Mouse (Mus musculus) layer of hippocampus, postnatal 25 days (tissue): ENCODE measurements around the gene Tmem175. TPM values are rescaled to one million over a fixed set of nuclear protein-coding genes. Genes with fewer than 3 reads are reported as not detected.
"Not testable (repeated sequence)": the region's sequence is repeated elsewhere in the genome, so short reads cannot be mapped to it uniquely, and the experiment has no call there.

ENCODE experiments used
- DNase-seq, 2 experiments: peaks; one replicate each; pipeline ENCODE4 v3.0.0; 2022; ENCODE audit warnings: mixed read lengths in 2 of 2, low spot score in 1 of 2; ENCODE audit errors: extremely low spot score in 1 of 2
- total RNA-seq, 2 experiments: library from RNA; stranded (reverse); gene quantifications; 2 replicates each; pipeline ENCODE4 v1.2.3; 2021

Gene Tmem175
- 10 to 100 TPM; 39.6 to 47.4 TPM for total RNA-seq

DNA sequence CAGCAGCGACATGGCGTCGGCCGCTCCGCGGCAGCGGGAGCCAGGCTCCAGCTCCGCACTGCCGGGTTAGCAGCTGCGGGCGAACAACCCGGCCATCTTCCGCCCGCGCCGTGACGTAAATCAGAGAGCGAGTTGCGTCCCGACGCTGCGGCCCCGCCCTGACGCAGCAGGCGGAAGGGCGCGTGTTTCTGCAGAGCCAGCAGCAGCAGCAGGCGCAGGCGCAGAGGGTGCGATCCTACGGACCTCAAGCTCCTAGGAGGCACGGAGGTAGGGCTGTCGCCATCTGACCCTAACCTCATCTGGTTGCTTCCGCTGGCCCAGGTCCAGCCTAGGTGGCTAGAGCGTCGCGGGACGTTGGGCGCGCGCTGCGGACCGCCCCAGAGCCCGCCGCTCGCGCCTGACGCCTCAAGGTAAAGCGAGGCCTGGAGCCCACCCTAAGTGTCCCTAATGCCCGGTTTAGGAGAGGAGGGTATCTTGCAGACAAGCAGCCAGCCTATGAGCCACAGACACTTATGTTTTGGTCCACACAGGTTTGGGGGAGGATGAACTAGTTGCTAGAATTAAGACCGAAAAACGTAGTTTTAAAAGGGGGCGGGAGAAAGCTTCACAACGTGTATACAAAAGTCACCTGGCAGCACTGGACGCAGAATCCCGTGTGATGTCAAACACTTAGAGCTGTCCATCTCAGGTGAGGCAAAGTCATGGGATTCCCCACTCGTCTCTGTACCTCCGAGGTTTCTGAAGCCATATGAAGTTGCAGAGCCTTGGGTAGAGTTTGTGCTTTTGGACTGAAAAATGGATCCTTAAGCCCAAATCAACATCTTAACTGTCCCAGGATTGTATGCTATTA lies at the start of gene Tmem175, which contains the start of gene Gak:
Gene Tmem175, plus strand, starts transcription at position 137 of the 850 bp plus-strand sequence.
Gene Gak, minus strand, starts transcription at position 122 of the 850 bp plus-strand sequence.
- DNase-seq, result peak; percentile 82 to 86

DNA sequence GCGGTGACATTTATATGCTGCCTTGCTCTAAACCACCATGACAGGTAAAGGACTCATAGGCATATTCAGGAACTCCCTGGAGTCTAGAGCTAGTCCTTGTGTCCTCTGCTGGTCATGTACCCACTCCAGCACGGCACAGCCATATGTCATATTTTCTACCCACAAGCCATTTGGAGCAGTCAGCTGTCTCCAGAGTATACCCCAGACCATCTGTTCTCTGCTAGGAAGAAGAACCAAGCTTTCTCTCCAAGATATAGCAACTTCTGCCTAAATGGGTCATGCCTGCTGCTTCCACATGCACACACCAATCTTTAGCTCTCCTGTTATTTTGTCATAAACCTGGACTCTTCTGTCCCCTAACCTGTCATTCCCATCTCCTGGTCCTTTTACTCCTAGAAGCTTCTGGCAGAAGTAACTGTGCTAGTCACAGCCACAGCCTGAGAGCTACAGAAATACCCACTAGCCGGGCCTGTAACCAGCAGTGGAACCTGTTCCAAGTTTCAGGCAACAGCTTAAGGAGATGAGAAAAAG lies 48.1 kb upstream of the Tmem175 start:
- DNase-seq, result peak in 1 of 2 experiments; percentile 21

DNA sequence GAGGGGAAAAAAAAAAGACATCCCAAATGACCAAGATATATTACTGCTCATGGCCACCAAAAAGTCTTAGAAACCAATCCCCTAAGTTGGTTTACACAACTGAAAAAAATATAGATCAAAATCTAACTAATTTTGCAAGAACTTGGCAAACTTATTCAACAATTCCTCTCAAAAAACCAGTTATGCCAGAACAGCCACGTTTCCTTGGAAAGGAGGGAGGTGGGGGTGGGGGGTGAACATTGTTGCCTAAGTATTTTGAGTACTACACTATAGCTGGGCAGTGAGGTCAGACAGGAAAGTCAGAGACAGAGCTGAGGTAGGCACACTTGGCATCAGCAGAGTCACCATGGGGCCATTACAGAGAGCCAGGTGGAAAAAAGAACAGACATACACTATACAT lies 29.6 kb upstream of the Tmem175 start:
- DNase-seq, result no peak

DNA sequence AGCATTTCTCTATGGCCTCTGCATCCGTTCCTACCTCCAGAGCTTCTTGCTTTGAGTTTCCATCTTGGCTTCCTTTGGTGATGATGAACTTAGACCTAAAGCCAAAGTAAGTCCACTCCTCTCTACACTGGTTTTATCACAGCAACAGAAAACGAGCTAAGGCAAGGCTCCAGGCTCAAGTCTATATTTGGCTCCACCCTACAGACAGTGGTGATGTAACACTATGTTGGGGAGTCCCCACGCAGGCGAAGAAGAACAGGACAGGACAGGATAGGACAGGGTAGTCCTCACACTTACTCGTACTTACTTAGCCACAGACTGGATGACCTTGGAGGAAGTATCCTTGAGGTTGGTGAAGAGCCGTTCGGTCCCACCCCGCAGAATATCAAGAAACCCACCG lies 27.0 kb upstream of the Tmem175 start:
- DNase-seq, result no peak

DNA sequence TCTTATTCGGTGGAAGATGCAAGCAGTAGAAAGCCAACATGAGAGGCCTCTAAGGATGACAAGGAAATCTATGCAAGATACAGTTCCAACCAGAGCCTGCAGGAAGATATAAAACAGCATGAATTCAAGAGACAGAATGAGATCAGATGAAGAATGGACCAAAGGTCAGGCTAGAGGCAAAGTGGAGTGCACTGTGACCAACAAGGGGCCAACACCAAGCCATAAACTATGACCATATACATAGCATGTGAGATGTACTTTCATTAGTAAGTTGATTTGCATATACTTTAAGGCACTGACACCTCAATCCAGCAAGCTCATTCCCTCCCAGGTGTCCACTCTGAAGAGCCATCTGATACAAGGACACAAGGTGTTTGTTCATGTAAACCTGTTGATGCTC lies 19.1 kb upstream of the Tmem175 start:
- no peak for DNase-seq

DNA sequence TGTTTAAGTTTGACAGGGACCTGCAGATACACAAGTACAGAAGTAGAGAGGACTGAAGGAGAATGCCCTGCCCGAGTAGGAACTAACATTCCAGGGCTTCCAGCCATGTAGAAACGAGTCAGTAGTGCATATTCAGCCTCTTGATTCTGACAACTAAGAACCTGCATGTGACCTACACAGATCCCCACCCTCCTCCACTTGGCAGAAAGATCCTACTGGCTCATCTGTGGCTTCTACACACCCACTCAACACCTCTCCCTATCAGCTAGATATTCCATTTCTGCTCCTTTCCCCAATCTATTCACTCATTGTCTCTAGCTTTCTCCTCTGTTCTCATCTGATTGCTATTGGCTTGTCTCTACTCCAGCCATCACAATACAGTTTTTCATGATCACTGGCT lies 7.7 kb upstream of the Tmem175 start:
- DNase-seq, result no peak

DNA sequence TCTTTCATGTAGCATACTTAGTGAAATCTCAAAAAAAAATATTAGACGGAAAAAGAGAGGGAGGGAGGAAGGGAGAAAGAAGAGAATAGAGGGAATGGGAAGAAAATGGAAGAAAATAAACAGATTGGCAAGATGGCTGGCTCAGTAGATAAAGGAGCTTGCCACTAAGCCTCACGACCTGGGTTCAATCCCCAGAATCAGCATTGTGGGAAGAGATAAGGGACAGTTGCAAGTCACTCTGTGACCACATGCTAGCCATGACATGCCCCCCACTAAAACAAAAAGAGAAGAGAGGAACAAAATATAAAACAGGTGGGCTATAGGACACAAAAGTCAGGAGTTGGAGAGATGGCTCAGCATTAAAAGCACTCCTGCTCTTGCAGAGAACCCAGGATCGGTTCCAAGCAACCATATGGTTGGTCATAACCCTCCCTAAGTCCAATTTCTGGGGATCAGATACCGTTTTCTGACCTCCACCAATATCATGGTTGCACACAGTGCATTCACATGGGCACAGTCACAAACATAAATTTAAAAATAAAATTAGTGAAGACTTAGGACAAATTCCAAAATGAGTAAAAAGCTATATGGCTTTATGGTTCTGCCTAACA lies 3.4 kb upstream of the Tmem175 start:
- DNase-seq, result no peak

DNA sequence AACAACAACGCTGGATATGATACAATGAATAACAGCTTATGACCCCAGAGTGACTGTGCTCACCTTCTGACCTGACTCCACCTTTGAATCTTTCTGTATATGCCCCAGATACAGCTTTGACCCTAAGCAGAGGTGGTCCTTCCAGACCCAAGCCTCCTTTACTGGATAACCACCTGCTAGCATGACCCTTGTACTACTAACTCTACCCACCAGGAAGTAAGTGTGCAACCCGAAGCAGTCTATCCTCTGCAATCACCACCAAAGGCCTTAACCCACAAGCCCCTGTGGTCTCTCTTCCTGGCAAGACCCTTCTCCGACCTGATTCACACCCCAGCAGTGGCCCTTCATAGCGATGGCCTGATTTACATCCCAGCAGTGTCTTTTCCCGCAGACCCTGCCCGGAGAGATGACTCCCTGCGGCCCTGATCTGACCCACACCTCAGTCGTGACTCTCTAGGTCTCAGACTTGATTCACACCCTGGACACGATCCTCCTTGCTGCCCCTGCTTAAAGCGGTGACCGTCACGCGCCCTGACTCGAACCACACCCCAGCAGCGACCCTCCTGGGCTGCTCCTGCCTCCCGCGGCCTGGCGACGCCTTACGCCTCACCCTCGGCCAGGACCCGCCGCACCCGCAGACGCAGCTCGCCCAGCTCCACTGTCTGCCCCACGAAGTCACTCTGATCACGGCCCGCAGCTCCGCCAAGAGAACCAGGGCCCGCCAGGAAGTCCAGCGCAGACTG lies 508 bp upstream of the Tmem175 start:
- DNase-seq, result no peak

DNA sequence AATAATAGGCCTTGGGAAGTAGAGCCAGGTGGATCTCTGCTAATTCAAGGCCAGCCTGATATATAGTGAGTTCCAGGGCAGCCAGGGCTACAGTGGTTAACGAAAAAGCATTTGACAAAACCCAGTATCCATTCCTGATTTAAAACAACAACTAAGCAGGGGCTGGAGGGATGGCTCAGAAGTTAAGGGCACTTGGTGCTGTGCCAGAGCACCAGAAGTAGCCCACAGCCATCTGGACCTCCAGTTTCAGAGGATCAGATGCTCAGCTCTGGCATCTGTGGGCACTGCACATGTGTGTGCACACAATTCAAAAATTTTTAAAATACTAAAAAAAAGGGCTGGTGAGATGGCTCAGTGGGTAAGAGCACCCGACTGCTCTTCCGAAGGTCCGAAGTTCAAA lies 4.1 kb downstream of the Tmem175 start:
- DNase-seq, result no peak

DNA sequence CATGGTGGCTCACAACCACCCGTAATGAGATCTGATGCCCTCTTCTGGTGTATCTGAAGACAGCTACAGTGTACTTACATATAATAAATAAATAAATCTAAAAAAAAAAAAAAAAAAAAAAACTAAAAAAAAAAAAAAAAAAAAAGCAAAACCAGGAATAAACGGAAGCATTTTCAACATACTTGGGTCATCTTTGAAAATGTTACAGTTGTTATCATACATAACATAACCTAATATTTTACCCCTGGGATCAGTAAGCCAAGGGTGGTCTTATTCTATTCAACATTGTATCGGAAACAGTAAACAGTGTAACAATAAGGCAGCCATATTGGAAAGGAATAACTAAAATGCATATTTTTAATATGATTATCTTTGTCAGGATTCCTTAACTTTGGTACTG lies 4.5 kb downstream of the Tmem175 start:
- DNase-seq, result not testable (repeated sequence)

DNA sequence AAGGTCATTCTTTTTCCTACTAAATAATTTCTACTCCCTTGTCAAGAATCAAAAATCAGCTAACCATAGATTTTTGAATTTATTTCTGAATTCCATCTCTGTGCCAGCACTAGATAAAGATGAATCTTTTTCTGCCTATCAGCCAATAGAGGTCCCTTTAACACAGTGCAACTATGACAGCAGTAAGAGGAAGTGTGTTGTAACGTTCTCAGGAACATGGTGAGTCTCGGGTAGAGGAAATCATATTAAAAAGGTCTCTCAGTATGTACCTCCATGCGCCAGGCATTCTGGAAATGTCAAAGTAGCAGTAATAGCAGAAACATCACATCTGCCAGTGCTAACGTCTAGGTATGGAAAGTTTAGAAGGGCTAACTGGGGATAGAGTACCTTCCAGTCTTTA lies 6.6 kb downstream of the Tmem175 start:
- no peak for DNase-seq

DNA sequence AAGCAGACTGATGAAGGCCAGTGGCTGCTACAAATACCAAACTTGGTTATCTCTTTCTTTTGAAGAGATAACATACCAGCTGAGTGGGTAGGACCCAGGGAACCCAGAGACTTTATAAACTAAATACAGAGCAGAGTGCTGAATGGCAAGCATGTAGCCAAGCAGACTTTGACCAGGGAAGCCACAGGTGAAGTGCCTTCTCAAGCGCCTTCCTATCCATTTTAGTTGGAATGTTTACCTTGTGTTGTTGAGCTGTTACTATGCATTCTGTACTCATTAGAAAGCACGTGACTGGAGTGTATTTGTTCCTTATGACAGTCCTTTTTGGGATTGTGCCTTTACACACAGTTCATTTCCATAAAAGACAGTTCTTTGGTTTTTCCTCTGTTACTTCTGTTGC lies 14.1 kb downstream of the Tmem175 start:
- no peak for DNase-seq

DNA sequence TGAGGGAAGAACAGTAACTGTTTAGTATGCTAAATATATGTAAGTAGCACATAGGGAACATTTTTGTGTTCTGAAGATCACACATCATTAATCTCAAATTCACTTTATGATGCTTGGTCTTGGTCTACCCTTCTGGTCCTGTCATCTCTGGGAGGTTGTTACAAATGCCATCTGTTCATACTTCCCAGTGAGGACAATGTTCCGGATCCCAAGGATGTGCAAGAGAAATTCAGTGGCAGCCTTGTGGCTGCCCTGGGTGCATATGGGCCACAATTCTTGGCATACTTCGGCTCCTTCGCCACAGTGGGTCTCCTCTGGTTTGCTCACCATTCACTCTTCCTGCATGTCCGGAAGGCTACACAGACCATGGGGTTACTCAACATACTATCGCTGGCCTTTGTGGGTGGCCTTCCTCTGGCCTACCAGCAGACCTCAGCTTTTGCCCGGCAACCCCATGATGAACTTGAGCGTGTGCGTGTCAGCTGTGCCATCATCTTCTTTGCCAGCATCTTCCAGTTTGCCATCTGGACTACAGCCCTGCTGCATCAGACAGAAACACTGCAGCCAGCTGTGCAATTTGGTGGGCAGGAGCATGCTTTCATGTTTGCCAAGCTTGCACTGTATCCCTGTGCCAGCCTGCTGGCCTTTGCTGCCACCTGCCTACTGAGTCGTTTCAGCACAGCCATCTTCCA lies 16.2 kb downstream of the Tmem175 start:
- DNase-seq, result no peak

DNA sequence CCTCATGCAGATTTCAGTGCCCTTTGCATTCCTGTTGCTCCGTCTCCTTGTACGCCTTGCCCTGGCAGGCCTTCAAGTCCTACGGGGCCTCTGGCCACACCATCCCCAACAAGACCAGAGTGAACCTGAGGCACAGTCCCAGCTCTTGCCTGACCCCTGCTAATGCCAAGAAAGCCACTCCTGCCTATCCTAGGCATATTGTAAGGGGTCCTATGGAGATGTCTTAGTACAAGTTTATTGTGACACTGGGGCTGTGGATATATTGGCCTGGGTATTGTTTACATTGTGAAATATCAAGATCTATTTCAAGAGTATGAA lies 16.7 kb downstream of the Tmem175 start:
- no peak for DNase-seq

DNA sequence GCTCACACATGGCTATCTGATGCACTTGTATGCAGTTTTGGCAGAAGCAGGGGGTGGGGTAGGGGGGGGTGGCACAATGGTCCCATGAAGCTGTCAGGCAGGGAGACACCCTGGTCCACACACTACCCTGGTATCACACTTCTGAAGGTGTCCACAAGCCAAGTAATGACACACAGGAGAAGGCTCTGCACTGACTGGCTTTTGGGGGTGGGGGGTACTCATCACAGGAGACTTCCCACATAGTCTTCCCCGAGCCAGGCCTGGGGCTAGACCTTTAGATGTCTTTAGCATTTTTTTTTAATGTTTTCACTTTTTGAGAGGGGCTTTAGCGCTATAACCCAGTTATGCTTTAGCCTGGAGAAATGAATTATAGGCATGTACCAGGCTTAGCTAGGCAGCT lies 17.7 kb downstream of the Tmem175 start:
- no peak for DNase-seq

DNA sequence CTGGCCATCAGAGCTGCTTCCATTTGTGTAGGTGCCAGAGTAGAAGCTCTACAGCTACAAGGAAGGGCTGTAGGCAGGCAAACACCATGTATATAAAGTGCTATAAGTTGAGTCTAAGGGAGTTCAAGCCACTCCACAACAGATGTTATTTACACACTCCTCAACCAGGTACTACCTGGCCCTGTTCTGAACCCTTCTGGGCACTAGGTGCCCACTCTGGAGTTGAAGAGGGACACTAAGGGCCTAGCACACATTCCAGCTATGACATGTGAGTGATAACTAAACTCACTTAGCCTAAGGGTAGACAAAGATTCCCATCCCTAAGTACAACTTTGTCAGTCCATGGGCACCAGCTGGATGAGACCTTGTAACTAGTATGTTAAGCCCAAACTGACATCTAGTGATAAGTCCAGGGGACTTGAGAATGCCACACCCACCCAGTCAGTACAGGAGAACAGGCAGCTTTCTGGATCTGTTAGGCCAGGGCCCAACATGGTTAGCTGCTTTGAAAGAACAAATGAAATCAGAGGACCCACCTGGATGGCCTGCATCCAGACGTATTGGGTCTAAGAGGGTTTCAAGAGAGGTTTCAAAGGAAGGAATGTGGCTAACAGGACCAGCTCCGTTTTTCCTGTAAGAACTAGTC lies 18.4 kb downstream of the Tmem175 start:
- no peak for DNase-seq

DNA sequence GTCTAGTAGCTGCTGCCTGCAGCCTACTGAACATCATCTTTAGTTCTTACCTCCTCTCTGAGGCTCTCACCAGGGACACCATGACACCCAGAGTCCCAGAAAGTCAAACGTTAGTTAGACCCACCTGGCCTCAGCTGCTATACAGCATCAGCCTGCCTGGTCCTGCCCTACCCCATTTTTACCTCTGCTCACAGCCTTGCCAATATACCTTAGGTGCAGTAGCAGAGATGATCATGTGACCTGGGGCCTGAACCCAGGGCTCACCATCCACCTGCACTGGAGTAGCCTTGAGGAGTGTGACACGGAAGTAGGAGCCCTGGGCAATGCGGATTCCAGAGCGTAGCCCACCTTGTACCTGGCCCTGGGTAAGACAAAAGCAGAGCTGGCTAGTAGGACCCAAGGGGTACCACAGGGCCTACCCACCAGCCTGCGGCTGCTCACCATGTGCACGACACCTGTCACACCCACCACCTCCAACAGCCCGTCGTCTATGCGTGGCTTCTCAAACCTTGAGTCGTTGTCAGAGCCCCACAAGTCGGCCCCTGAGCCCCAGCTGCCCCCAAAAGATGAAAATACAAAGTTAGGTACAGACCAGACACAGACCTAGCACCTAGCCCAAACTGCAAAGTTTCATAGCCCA lies 19.5 kb downstream of the Tmem175 start:
- DNase-seq, result no peak

DNA sequence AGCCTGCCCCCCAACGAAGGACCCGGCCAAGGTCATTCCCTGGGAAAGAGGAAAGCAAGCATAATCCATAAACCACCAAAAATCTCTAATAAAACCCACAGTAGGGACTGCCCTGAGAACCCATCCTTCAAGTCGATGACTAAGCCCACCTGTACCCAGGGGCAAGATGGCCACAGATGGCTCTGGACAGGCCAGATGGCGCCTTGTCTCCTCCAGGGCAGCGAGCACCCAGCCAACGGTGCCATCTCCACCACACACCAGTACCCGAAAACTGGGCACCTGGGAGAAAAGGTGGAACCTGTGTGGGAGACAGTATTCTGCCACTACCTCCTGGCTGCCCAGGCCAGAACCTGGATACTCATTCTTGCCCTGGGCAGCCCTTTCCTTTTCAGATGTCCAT lies 20.8 kb downstream of the Tmem175 start:
- no peak for DNase-seq

DNA sequence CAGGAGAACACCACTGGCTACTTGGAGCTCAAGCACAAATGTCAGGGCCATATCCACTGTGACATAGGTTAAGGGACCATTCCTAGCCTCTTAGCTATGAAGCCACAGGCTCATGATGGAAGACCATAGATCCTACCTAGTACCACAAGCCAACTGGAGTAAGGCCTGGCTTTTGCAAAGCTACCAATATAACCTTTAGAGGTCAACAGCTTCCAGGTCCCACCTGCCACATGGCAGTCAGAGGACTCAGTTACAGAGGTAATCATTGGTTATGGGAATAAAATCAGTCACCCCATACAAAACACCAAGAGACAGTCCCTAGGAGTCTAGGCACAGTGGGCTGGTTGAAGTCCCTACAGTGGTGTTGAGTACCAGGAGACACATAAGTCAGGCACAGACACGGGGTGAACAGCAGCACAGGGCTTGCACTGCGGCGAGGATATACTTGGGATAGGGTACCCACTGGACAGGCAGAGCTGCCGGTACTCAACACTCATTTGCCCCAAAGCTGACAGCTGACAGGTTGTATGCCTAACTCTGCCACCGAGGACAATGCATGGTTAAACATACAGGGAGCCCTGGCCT lies 21.7 kb downstream of the Tmem175 start:
- no peak for DNase-seq
